Mouse (Mus musculus): ENCODE data around the gene Rad51b.

- TF ChIP-seq POLR2A (IDR thresholded peaks at IDR 0.05; ENCODE audit: low read depth, low read length) (no peak), EP300 (IDR thresholded peaks at IDR 0.05; ENCODE audit: low read length) (no peak), CTCF (conservative IDR thresholded peaks at IDR 0.05 in 1 of 2, IDR thresholded peaks at IDR 0.05 in 1 of 2; ENCODE audit: low read depth in 2 of 2, low read length in 2 of 2) (no peak), CHD1 (IDR thresholded peaks at IDR 0.05; ENCODE audit: low read depth, low read length) (no peak)
These were observed 230.1 kb downstream of the Rad51b start for GRCm38 (mm10) chr12:79527222-79527621.
